Mouse (Mus musculus) liver, adult 2 months (tissue): ENCODE results near the gene Cdkal1. TPM values are rescaled to one million over a fixed set of nuclear protein-coding genes. Genes with fewer than 3 reads are reported as not detected.
A peak's percentile ranks its signal among the peaks of the same experiment; 100 is the strongest.

ENCODE experiments used
- DNase-seq: peaks from one replicate; pipeline ENCODE4 v3.0.0-alpha.2; 2011; ENCODE audit warnings: low read depth, low spot score; ENCODE audit errors: extremely low read depth
- H3K27ac ChIP-seq: fragments of 200-500 bp; replicated peaks from 2 replicates; pipeline ENCODE4 v1.5.1; 2012; ENCODE audit warnings: low read depth, mild to moderate bottlenecking, control low read depth, inconsistent platforms, low read length; ENCODE audit not compliant: insufficient read depth
- H3K27me3 ChIP-seq: fragments of 200-500 bp; 2 replicates; pipeline ENCODE4 v1.6.1; 2012; ENCODE audit warnings: mild to moderate bottlenecking, moderate library complexity, low read length, inconsistent platforms; ENCODE audit not compliant: control insufficient read depth, insufficient read depth
- H3K36me3 ChIP-seq: fragments of 200-500 bp; 2 replicates; pipeline ENCODE4 v1.6.1; 2012; ENCODE audit warnings: low read length, inconsistent platforms; ENCODE audit not compliant: control insufficient read depth, insufficient read depth
- H3K4me1 ChIP-seq: fragments of 200-500 bp; 2 replicates; pipeline ENCODE4 v1.6.1; 2011; ENCODE audit warnings: low read length; ENCODE audit not compliant: control insufficient read depth, insufficient read depth
- H3K4me3 ChIP-seq: fragments of 200-500 bp; 2 replicates; pipeline ENCODE4 v1.5.1; 2011; ENCODE audit warnings: low read depth, mild to moderate bottlenecking, control low read depth, low read length, moderate library complexity; ENCODE audit not compliant: insufficient read depth
- H3K79me2 ChIP-seq: fragments of 200-500 bp; 2 replicates; pipeline ENCODE4 v1.6.1; 2012; ENCODE audit warnings: inconsistent platforms, mild to moderate bottlenecking, low read length, moderate library complexity; ENCODE audit not compliant: control insufficient read depth, insufficient read depth
- H3K9ac ChIP-seq: fragments of 200-500 bp; 2 replicates; pipeline ENCODE4 v1.6.1; 2012; ENCODE audit warnings: low read depth, mild to moderate bottlenecking, control low read depth, inconsistent platforms, low read length
- CTCF ChIP-seq: fragments of 200-500 bp; IDR thresholded peaks from 2 replicates; pipeline ENCODE4 v1.5.1; 2011; ENCODE audit warnings: low read depth, low read length, control low read depth
- POLR2A ChIP-seq: fragments of 200-500 bp; IDR thresholded peaks from 2 replicates; pipeline ENCODE4 v1.6.1; 2011; ENCODE audit warnings: low read length, control low read depth; ENCODE audit not compliant: insufficient read depth; ENCODE audit errors: extremely low read depth
- WGBS: fragments of 180-500 bp; shearing (Covaris S2); methylation state at CpG from one replicate; pipeline ENCODE4 v1.1.7; 2018; 5-methylcytosine and 5-hydroxymethylcytosine counted together
- polyA plus RNA-seq: library from polyadenylated mRNA; depleted of rRNA; stranded (reverse); fragments of >200 nt; gene quantifications from 2 replicates; pipeline ENCODE4 v1.2.3, GENCODE M21; 2012
- total RNA-seq: library from RNA; depleted of rRNA; stranded (reverse); fragments of >200 nt; gene quantifications from 2 replicates; pipeline ENCODE4 v1.2.3, GENCODE M21; 2014

Gene Cdkal1
- total and polyA plus RNA-seq, 2 experiments, result 1.7 to 13.6 TPM

GRCm38 (mm10) chr13:29663908-29664307 is 191.6 kb downstream of the Cdkal1 start:
- H3K79me2 ChIP-seq, result no peaks in the 10 kb centered on the region
- WGBS, result 63% methylated on average over 3 of the region's 3 CpGs
- no peak for TF ChIP-seq POLR2A
- no peak for DNase-seq
- H3K4me1 ChIP-seq, result no peaks in the 10 kb centered on the region
- no peak overlapping the region for H3K4me3 ChIP-seq
- H3K36me3 ChIP-seq, result no peaks in the 10 kb centered on the region
- no peak overlapping the region for H3K27ac ChIP-seq
- no peaks in the 10 kb centered on the region for H3K27me3 ChIP-seq
- no peak overlapping the region for H3K9ac ChIP-seq

GRCm38 (mm10) chr13:29655841-29656365 is 199.6 kb downstream of the Cdkal1 start:
- Histone ChIP-seq H3K27me3 (no peaks in the 10 kb centered on the region), H3K79me2 (no peaks in the 10 kb centered on the region), H3K27ac (no peak overlapping the region), H3K4me1 (peaks cover 5% of the 10 kb centered on the region), H3K36me3 (no peaks in the 10 kb centered on the region), H3K4me3 (no peak overlapping the region), H3K9ac (no peak overlapping the region)
- TF ChIP-seq CTCF (no peak), POLR2A (no peak)
- WGBS, result 93% methylated on average over 11 of the region's 11 CpGs
- no peak for DNase-seq

GRCm38 (mm10) chr13:29653407-29653806 is 202.1 kb downstream of the Cdkal1 start:
- Histone ChIP-seq H3K9ac (no peak overlapping the region), H3K4me1 (peaks cover 5% of the 10 kb centered on the region), H3K36me3 (no peaks in the 10 kb centered on the region), H3K27ac (peak overlapping the region; percentile 39; the same call in 1 of the 2 replicates), H3K27me3 (no peaks in the 10 kb centered on the region), H3K4me3 (no peak overlapping the region), H3K79me2 (no peaks in the 10 kb centered on the region)
- 36% methylated on average over 4 of the region's 4 CpGs for WGBS
- peak; percentile 79 for DNase-seq
- TF ChIP-seq POLR2A, result no peak
- no peak for TF ChIP-seq CTCF

GRCm38 (mm10) chr13:29652791-29653190 is 202.7 kb downstream of the Cdkal1 start:
- H3K27ac ChIP-seq, result no peak overlapping the region
- H3K9ac ChIP-seq, result no peak overlapping the region
- 23% methylated on average over 6 of the region's 6 CpGs for WGBS
- no peak overlapping the region for H3K4me3 ChIP-seq
- H3K79me2 ChIP-seq, result no peaks in the 10 kb centered on the region
- TF ChIP-seq POLR2A, result no peak
- TF ChIP-seq CTCF, result peak; percentile 19; the same call in 1 of the 2 replicates
- H3K27me3 ChIP-seq, result no peaks in the 10 kb centered on the region
- peak; percentile 86 for DNase-seq
- H3K4me1 ChIP-seq, result peaks cover 5% of the 10 kb centered on the region
- H3K36me3 ChIP-seq, result no peaks in the 10 kb centered on the region

- no peak for TF ChIP-seq POLR2A
- TF ChIP-seq CTCF, result no peak
- Histone ChIP-seq H3K27me3 (no peaks in the 10 kb centered on the region), H3K4me3 (no peak overlapping the region), H3K36me3 (no peaks in the 10 kb centered on the region), H3K79me2 (no peaks in the 10 kb centered on the region), H3K9ac (no peak overlapping the region), H3K27ac (no peak overlapping the region), H3K4me1 (peaks cover 5% of the 10 kb centered on the region)
- DNase-seq, result no peak
- WGBS, result 87% methylated on average over 6 of the region's 6 CpGs
These were observed 204.8 kb downstream of the Cdkal1 start for GRCm38 (mm10) chr13:29650576-29651236.

DNA sequence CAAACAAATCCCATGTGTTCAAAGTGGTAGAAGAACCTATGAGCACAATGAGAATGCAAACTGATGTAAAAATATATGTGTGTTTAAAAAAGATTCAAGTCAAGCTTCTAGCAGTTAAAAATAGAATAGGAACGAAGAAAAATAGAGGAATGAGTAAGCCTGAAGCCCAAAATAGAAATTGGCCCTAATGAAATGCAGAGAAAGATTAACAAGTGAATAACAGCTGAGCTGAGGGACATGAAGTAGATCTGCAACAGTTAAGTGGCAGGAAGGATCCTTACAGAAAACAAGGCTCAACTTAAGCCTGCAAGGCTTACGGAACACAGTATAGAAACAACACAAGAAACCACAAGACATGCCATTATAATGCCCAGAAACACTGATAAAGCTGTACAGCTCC is 205.9 kb downstream of the Cdkal1 start:
- no peaks in the 10 kb centered on the region for H3K79me2 ChIP-seq
- 84% methylated on average over 2 of the region's 2 CpGs for WGBS
- DNase-seq, result no peak

More for the DNA sequence above, 205.9 kb downstream of the Cdkal1 start:
- Histone ChIP-seq H3K4me3 (no peak overlapping the region), H3K9ac (no peak overlapping the region), H3K27me3 (no peaks in the 10 kb centered on the region), H3K27ac (no peak overlapping the region), H3K36me3 (no peaks in the 10 kb centered on the region), H3K4me1 (peaks cover 5% of the 10 kb centered on the region)
- TF ChIP-seq POLR2A (no peak), CTCF (no peak)
